Mouse (Mus musculus): ENCODE measurements at regions not wholly inside any gene's neighbourhood (a gene's known extent, or its start where the extent isn't known, plus 50 kb on each side); places are given as distances from the start of the nearest gene placed in this dataset.

DNA sequence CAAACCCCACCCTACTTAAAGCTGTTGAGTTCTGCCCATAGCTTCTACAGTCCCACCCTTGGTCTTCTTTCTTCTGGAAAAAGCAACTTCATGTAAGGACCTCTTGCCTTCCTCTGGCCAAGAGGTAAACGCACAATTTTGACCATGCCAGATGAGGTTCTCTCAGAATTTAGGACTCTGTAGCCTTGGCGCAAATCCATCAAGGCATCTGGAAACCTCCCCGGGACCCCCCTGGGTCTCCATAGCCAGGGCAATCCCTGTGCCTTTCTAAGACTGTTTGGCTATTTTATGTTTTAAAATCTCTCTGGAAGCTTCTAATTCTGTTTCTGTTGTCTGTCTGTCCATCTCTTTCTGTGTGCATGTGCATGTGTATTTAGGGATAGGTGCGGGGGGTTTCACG lies 110.3 kb downstream of the 2410131K14Rik start:
- Histone ChIP-seq H3K9me3 (replicated peaks; ENCODE audit: control insufficient read depth, low read length) (no peaks in the 10 kb centered on the region), H3K4me3 (ENCODE audit: low read depth, low read length) (no peak overlapping the region), H3K36me3 (replicated peaks; ENCODE audit: control insufficient read depth, insufficient read depth, low read depth, low read length) (no peaks in the 10 kb centered on the region), H3K4me1 (ENCODE audit: control insufficient read depth, insufficient read depth, low read length) (peaks cover 3% of the 10 kb centered on the region; the same call in 1 of the 2 replicates), H3K27me3 (ENCODE audit: control insufficient read depth, insufficient read depth, low read length) (no peaks in the 10 kb centered on the region), H3K27ac (replicated peaks; ENCODE audit: low read depth, low read length) (no peak overlapping the region), H3K4me2 (ENCODE audit: low read depth, low read length) (no peak overlapping the region), H3K9ac (replicated peaks; ENCODE audit: low read length) (no peak overlapping the region)
- ATAC-seq (replicated peaks; ENCODE audit: insufficient number of reproducible peaks, low FRiP score, low TSS enrichment, low read depth) = no peak
- 57% methylated on average over 5 of the region's 5 CpGs for WGBS
- DNase-seq (ENCODE audit: low spot score) = no peak

DNA sequence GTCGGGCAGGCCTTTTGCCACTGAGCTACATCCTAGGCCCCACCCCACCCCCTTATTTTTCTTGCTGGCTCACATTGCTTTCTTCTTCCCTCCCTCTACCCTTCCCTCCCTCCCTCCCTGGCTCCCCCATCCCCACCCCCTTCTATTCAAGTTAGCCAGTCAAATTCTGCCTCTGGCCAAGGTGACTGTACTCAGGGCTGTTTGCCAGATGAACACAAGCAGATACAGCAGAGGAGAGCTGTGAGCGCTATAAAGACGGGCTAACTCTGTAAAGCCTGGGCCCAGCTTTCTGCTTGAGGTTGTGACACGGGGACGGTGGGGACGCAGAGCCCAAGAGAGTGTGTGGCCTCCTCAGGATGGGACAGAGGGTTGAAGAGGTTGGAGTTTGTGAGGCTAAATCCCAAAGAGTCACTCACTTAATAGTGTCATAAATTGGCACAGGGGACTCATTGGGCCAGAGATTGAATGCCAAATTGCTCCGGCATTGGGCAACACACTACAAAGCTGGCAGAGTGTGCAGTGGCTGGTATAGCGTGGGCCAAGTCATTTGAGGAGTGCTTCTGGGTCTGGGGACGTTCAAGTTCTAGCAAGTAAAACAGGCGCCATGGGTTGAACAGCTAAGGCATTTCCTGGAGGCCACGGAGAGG lies 110.8 kb downstream of the 2410131K14Rik start:
- no peak for ATAC-seq (replicated peaks; ENCODE audit: insufficient number of reproducible peaks, low FRiP score, low TSS enrichment, low read depth)
- H3K4me2 ChIP-seq (ENCODE audit: low read depth, low read length) = no peak overlapping the region
- DNase-seq (ENCODE audit: low spot score) = peak; percentile 62
- H3K4me3 ChIP-seq (ENCODE audit: low read depth, low read length) = no peak overlapping the region
- H3K9ac ChIP-seq (replicated peaks; ENCODE audit: low read length) = no peak overlapping the region
- no peaks in the 10 kb centered on the region for H3K27me3 ChIP-seq (ENCODE audit: control insufficient read depth, insufficient read depth, low read length)
- H3K4me1 ChIP-seq (ENCODE audit: control insufficient read depth, insufficient read depth, low read length) = peaks cover 3% of the 10 kb centered on the region; the same call in 1 of the 2 replicates
- H3K27ac ChIP-seq (replicated peaks; ENCODE audit: low read depth, low read length) = no peak overlapping the region; the same call in 1 of the 2 replicates
- H3K36me3 ChIP-seq (replicated peaks; ENCODE audit: control insufficient read depth, insufficient read depth, low read depth, low read length) = no peaks in the 10 kb centered on the region
- WGBS = 47% methylated on average over 11 of the region's 11 CpGs
- H3K9me3 ChIP-seq (replicated peaks; ENCODE audit: control insufficient read depth, low read length) = no peaks in the 10 kb centered on the region

DNA sequence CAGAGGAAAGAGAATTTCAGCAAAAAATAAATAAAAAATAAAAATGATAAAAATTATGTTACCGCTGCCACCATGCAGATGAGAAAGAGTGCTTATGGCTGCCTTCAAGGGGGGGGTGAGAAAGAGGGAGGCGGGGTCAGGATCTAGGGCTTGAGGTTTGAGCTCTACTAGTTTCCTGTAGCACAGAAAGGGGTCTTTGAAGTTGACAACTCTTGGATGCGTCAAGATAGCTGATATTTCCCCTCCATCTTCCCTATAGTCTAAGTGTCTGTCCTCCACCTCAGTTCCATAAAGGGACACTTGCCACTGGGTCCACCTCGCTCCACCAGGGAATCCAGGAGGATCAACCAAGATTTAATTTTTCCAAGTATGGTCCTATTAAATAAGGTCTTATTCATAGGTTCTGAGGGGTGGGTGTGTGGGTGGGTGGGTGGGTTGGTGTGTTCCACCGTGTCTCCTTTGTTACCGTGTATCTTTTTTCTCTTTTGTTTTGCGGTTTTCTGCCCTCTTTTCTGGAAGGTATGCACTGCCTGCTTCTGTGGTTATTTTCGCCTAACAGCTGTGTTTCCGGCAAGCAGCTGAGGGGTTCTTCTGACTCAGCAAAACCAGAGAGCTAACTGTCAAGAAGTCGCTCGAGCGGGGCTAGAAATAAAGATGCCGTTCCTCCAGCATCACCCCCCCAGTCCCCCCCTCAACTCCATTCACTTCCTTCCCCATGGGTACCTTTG lies 114.8 kb downstream of the 2410131K14Rik start:
- WGBS = 66% methylated on average over 13 of the region's 13 CpGs

DNA sequence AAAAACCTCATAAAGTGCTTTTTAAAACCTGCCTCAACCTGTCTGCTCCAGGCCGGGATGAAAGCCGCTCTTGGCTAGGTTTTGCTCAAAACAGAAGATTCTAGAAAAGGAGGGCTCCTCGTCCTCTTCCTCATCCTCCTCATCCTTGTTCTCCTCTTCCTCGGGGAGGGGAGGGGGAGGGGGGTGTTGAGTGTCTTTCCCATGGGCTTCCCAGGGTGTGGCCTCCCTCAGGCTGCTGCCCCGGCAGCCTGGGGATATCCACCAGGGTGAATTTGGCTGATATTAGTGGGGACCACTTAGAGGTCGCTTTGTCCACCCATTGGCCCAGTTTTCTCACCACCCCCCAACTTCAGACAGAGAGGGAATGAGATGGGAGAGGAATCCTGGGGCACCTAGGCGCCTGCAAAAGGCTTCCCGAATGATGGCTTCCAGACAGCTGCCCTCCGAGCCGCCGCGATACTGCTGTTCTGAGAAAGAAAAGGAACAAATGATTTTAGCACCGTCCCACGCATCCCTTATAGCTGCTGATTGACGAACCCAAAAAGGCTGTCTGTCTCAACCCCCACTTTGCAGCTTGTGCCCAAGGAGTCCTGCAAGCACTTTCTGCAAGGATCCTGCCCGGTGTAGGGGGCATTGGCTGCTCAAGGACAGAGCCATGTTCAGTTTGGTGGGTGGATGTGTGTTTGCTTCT lies 115.5 kb downstream of the 2410131K14Rik start:
- ATAC-seq (replicated peaks; ENCODE audit: insufficient number of reproducible peaks, low FRiP score, low TSS enrichment, low read depth) = no peak
- H3K27ac ChIP-seq (replicated peaks; ENCODE audit: low read depth, low read length) = no peak overlapping the region
- H3K9me3 ChIP-seq (replicated peaks; ENCODE audit: control insufficient read depth, low read length) = no peaks in the 10 kb centered on the region
- H3K36me3 ChIP-seq (replicated peaks; ENCODE audit: control insufficient read depth, insufficient read depth, low read depth, low read length) = no peaks in the 10 kb centered on the region
- H3K4me3 ChIP-seq (ENCODE audit: low read depth, low read length) = no peak overlapping the region
- no peaks in the 10 kb centered on the region; the same call in 1 of the 2 replicates for H3K27me3 ChIP-seq (ENCODE audit: control insufficient read depth, insufficient read depth, low read length)
- H3K4me1 ChIP-seq (ENCODE audit: control insufficient read depth, insufficient read depth, low read length) = no peaks in the 10 kb centered on the region
- no peak for DNase-seq (ENCODE audit: low spot score)
- no peak overlapping the region for H3K4me2 ChIP-seq (ENCODE audit: low read depth, low read length)
- 78% methylated on average over 15 of the region's 16 CpGs for WGBS
- H3K9ac ChIP-seq (replicated peaks; ENCODE audit: low read length) = no peak overlapping the region

More for the DNA sequence above, 114.8 kb downstream of the 2410131K14Rik start:
- Histone ChIP-seq H3K27me3 (ENCODE audit: control insufficient read depth, insufficient read depth, low read length) (no peaks in the 10 kb centered on the region; the same call in 1 of the 2 replicates), H3K9ac (replicated peaks; ENCODE audit: low read length) (no peak overlapping the region), H3K4me1 (ENCODE audit: control insufficient read depth, insufficient read depth, low read length) (peaks cover 3% of the 10 kb centered on the region; the same call in 1 of the 2 replicates), H3K9me3 (replicated peaks; ENCODE audit: control insufficient read depth, low read length) (no peaks in the 10 kb centered on the region), H3K4me3 (ENCODE audit: low read depth, low read length) (no peak overlapping the region), H3K36me3 (replicated peaks; ENCODE audit: control insufficient read depth, insufficient read depth, low read depth, low read length) (no peaks in the 10 kb centered on the region), H3K27ac (replicated peaks; ENCODE audit: low read depth, low read length) (no peak overlapping the region), H3K4me2 (ENCODE audit: low read depth, low read length) (no peak overlapping the region)
- no peak for DNase-seq (ENCODE audit: low spot score)
- ATAC-seq (replicated peaks; ENCODE audit: insufficient number of reproducible peaks, low FRiP score, low TSS enrichment, low read depth) = no peak

DNA sequence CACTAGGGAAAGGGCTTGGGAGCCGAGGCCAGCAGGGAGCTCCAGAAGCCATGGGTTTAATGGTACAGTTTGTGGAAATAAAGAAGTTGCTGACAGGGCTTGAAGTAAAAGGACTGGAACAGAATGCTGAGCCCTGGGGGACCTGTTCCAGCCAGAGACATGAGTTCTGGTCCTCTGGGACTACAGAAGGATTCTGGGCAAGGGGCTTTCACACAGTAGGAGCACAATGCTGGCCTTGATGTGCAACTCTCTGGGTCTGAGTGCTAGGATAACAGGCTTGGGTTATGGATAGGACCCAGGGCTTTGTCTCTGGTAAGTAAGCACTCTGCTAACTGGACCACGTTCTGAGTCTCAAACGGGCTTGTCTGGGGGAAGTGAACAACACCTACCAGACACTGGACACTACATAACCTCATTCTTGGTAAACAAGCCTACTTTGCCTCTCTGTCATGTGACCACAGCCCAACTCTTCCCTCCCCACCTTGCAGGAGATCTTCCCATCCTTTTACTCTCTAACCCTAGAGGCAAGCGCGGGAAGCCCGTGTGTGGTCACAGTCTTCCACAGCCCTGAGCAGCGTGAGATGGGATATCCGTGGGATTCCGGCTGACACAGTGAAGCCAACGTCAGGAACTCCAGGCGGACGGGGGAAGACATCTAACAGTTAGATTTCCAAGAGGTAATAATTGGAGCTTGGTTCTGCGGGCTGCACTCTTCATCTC lies 116.3 kb downstream of the 2410131K14Rik start:
- ATAC-seq (replicated peaks; ENCODE audit: insufficient number of reproducible peaks, low FRiP score, low TSS enrichment, low read depth) (no peak), DNase-seq (ENCODE audit: low spot score) (no peak)
- no peaks in the 10 kb centered on the region for H3K36me3 ChIP-seq (replicated peaks; ENCODE audit: control insufficient read depth, insufficient read depth, low read depth, low read length)
- H3K4me2 ChIP-seq (ENCODE audit: low read depth, low read length) = no peak overlapping the region
- no peaks in the 10 kb centered on the region for H3K4me1 ChIP-seq (ENCODE audit: control insufficient read depth, insufficient read depth, low read length)
- H3K4me3 ChIP-seq (ENCODE audit: low read depth, low read length) = no peak overlapping the region
- no peak overlapping the region for H3K27ac ChIP-seq (replicated peaks; ENCODE audit: low read depth, low read length)
- no peak overlapping the region for H3K9ac ChIP-seq (replicated peaks; ENCODE audit: low read length)
- no peaks in the 10 kb centered on the region; the same call in 1 of the 2 replicates for H3K27me3 ChIP-seq (ENCODE audit: control insufficient read depth, insufficient read depth, low read length)
- 81% methylated on average over 13 of the region's 13 CpGs for WGBS
- no peaks in the 10 kb centered on the region for H3K9me3 ChIP-seq (replicated peaks; ENCODE audit: control insufficient read depth, low read length)

DNA sequence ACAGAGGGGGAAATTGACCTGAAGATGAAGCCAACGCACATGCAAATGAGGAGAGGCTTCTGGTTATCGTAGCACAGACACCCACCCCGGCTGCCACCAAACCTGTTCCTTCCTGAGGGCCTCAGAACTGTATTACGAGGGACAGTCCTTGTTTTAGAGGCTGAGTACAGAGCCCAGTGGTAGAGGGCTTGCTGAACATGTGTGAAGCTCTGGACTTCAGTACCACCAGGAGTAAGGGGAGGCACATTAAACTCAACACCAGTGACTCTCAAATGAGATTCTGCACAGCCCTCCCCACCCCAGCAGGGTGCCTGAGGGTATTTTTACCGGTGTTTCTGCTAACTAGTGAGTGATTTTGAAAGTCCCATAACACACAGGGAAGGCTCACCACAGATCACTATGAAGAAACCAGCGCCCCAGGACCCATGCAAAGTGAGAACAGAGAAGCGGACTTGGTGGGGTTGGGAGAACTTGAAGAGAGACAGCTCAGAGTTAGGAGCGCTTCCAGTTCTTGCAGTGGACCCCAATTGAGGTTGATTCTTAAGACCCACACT lies 116.9 kb downstream of the 2410131K14Rik start:
- no peak for ATAC-seq (replicated peaks; ENCODE audit: insufficient number of reproducible peaks, low FRiP score, low TSS enrichment, low read depth)
- Histone ChIP-seq H3K4me1 (ENCODE audit: control insufficient read depth, insufficient read depth, low read length) (no peaks in the 10 kb centered on the region), H3K27me3 (ENCODE audit: control insufficient read depth, insufficient read depth, low read length) (no peaks in the 10 kb centered on the region; the same call in 1 of the 2 replicates), H3K9ac (replicated peaks; ENCODE audit: low read length) (no peak overlapping the region), H3K36me3 (replicated peaks; ENCODE audit: control insufficient read depth, insufficient read depth, low read depth, low read length) (no peaks in the 10 kb centered on the region), H3K9me3 (replicated peaks; ENCODE audit: control insufficient read depth, low read length) (no peaks in the 10 kb centered on the region), H3K4me3 (ENCODE audit: low read depth, low read length) (no peak overlapping the region), H3K4me2 (ENCODE audit: low read depth, low read length) (no peak overlapping the region), H3K27ac (replicated peaks; ENCODE audit: low read depth, low read length) (no peak overlapping the region)
- 71% methylated on average over 8 of the region's 8 CpGs for WGBS
- no peak for DNase-seq (ENCODE audit: low spot score)

DNA sequence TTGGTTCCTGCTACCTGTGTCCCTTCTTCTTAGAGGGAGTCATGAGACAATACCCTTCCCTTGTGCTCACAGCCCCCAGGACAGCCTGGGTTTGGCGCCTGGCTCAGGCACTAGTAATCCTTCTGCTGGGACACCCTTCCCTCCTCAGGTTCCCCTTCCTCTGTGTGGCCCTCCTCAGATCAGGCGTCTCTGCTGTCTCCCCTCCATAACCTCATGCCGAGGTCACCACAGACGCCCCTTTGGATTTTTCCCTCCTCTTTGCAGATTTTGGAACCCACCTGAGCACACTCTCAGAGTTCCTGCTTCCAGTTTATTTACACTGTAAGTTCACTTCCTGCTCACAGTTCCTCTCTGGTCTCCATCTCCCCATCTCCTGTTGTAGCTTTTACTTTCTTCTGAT lies 117.7 kb downstream of the 2410131K14Rik start:
- no peaks in the 10 kb centered on the region for H3K4me1 ChIP-seq (ENCODE audit: control insufficient read depth, insufficient read depth, low read length)
- H3K4me3 ChIP-seq (ENCODE audit: low read depth, low read length) = no peak overlapping the region
- H3K4me2 ChIP-seq (ENCODE audit: low read depth, low read length) = no peak overlapping the region
- no peaks in the 10 kb centered on the region for H3K9me3 ChIP-seq (replicated peaks; ENCODE audit: control insufficient read depth, low read length)
- no peak for ATAC-seq (replicated peaks; ENCODE audit: insufficient number of reproducible peaks, low FRiP score, low TSS enrichment, low read depth)
- H3K27me3 ChIP-seq (ENCODE audit: control insufficient read depth, insufficient read depth, low read length) = no peaks in the 10 kb centered on the region; the same call in 1 of the 2 replicates
- H3K27ac ChIP-seq (replicated peaks; ENCODE audit: low read depth, low read length) = no peak overlapping the region
- H3K36me3 ChIP-seq (replicated peaks; ENCODE audit: control insufficient read depth, insufficient read depth, low read depth, low read length) = no peaks in the 10 kb centered on the region
- WGBS = 49% methylated on average over 4 of the region's 4 CpGs
- H3K9ac ChIP-seq (replicated peaks; ENCODE audit: low read length) = no peak overlapping the region
- no peak for DNase-seq (ENCODE audit: low spot score)

All from embryonic facial prominence, embryonic 11.5 days (tissue).